Mouse (Mus musculus): Measurements from ENCODE around the gene Gal3st1.
"Not testable (repeated sequence)": the region's sequence is repeated elsewhere in the genome, so short reads cannot be mapped to it uniquely, and the experiment has no call there.

Gal3st1 gene

GRCm38 (mm10) chr11:3983291-3983862 is at the start of gene Gal3st1:
Gene Gal3st1, plus strand, starts transcription at chr11:3983636.
- peak; percentile 55 to 90 for DNase-seq

- peak in 1 of 2 experiments; percentile 67 for DNase-seq
These were observed 49.6 kb upstream of the Gal3st1 start for GRCm38 (mm10) chr11:3933756-3934285.

GRCm38 (mm10) chr11:3935135-3935534 is 48.3 kb upstream of the Gal3st1 start:
- DNase-seq, result peak; percentile 50 to 74

GRCm38 (mm10) chr11:3936318-3936717 is 47.1 kb upstream of the Gal3st1 start:
- DNase-seq, result no peak

GRCm38 (mm10) chr11:3937321-3937874 is 46.0 kb upstream of the Gal3st1 start:
- DNase-seq, result peak; percentile 60 to 85

GRCm38 (mm10) chr11:3941371-3941770 is 42.1 kb upstream of the Gal3st1 start:
- peak in 1 of 2 experiments; percentile 60 for DNase-seq

- no peak for DNase-seq
These were observed 37.0 kb upstream of the Gal3st1 start for GRCm38 (mm10) chr11:3946386-3946785.

GRCm38 (mm10) chr11:3954876-3955275 is 28.6 kb upstream of the Gal3st1 start:
- not testable (repeated sequence) for DNase-seq

GRCm38 (mm10) chr11:3955371-3955770 is 28.1 kb upstream of the Gal3st1 start:
- peak in 1 of 2 experiments; percentile 18 for DNase-seq

GRCm38 (mm10) chr11:3960901-3961300 is 22.5 kb upstream of the Gal3st1 start:
- no peak for DNase-seq

GRCm38 (mm10) chr11:3961761-3962160 is 21.7 kb upstream of the Gal3st1 start:
- DNase-seq, result peak in 1 of 2 experiments; percentile 7

GRCm38 (mm10) chr11:3963155-3963554 is 20.3 kb upstream of the Gal3st1 start:
- DNase-seq, result peak; percentile 36 to 56

- peak; percentile 84 to 90 for DNase-seq
These were observed 19.6 kb upstream of the Gal3st1 start, which contains the start of gene Pes1 for GRCm38 (mm10) chr11:3963610-3964415. Gene Pes1, plus strand, starts transcription at chr11:3963975.

GRCm38 (mm10) chr11:3964416-3965172 is 18.8 kb upstream of the Gal3st1 start:
- peak in 1 of 2 experiments; percentile 3 for DNase-seq

GRCm38 (mm10) chr11:3969837-3970236 is 13.6 kb upstream of the Gal3st1 start:
- peak in 1 of 2 experiments; percentile 62 for DNase-seq

- DNase-seq, result peak in 1 of 2 experiments; percentile 16
These were observed 13.1 kb upstream of the Gal3st1 start for GRCm38 (mm10) chr11:3970361-3970760.

GRCm38 (mm10) chr11:3973081-3973480 is 10.4 kb upstream of the Gal3st1 start:
- DNase-seq, result peak in 1 of 2 experiments; percentile 31

- DNase-seq, result peak in 1 of 2 experiments; percentile 36
These were observed 9.1 kb upstream of the Gal3st1 start for GRCm38 (mm10) chr11:3974311-3974710.

GRCm38 (mm10) chr11:3976678-3977077 is 6.8 kb upstream of the Gal3st1 start, which contains the start of gene 4930556J24Rik:
Gene 4930556J24Rik, minus strand, starts transcription at chr11:3976778.
- peak in 1 of 2 experiments; percentile 18 for DNase-seq

- DNase-seq, result no peak
These were observed 5.0 kb upstream of the Gal3st1 start for GRCm38 (mm10) chr11:3978421-3978820.

- no peak for DNase-seq
These were observed 1.9 kb upstream of the Gal3st1 start for GRCm38 (mm10) chr11:3981536-3981935.
